Mouse (Mus musculus) Patski (cell line): ENCODE measurements around the gene Zan. TPM values are rescaled to one million over a fixed set of nuclear protein-coding genes. Genes with fewer than 3 reads are reported as not detected.
A peak's percentile ranks its signal among the peaks of the same experiment; 100 is the strongest.

Experiments
- ATAC-seq: fragments of 100-300 bp; one replicate; pipeline ENCODE4 v1.8.0; 2021
- CTCF ChIA-PET: fragments of 350-600 bp; sonication (Branson Sonifier 250); formaldehyde crosslinking; loops from one replicate; lab custom pipeline; 2022; ENCODE audit warnings: inconsistent platforms; lab: Charles Lee
- POLR2A ChIA-PET: fragments of 350-600 bp; sonication (Branson Sonifier 250); formaldehyde crosslinking; loops from one replicate; lab custom pipeline; 2022; ENCODE audit warnings: antibody characterized with exemption, inconsistent platforms; lab: Charles Lee
- DNase-seq: peaks from one replicate; pipeline ENCODE4 v3.0.0-alpha.2; 2011; ENCODE audit warnings: low read depth, low spot score
- H3K27me3 ChIP-seq: fragments of 371-371 bp; one replicate; pipeline ENCODE4 v1.5.1; 2021
- CTCF ChIP-seq: fragments of 100-300 bp; IDR thresholded peaks from one replicate; pipeline ENCODE4 v1.5.1; 2021
- in situ Hi-C: fragments of 300-500 bp; cut with MboI; formaldehyde crosslinking; loops from 3 replicates; pipeline ENCODE4 v1.11.1; 2018; ENCODE audit warnings: low pct_unique_long_range_greater_than_20kb, mixed read lengths
- polyA plus RNA-seq: library from polyadenylated mRNA; unstranded; gene quantifications from one replicate; pipeline ENCODE4 v1.2.3, GENCODE M21; 2021

Zan gene
- polyA plus RNA-seq, 1 experiment from 2014 or later, result 7.9 TPM

DNA sequence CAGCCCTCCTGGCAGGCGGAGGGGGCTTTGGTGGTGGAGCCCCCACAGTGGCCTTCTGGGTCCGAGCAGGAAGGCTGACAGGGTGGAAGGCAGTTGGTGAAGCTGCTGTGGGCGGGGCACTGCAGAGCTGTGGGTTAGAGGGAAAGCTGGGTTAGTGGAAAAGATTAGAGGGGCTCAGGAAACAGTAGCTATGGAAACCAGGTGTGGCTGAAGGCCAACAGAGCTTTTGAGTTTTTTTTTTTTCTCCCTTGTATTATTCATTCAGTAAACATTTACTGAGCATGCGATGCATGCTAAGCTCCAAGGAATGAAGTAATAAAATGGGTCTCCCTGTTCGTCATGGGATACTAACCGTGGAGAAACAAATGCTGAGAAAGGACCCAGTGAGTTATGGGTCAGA is 51.2 kb downstream of the Zan start:
- no peak for TF ChIP-seq CTCF
- H3K27me3 ChIP-seq, result no peaks in the 10 kb centered on the region
- ATAC-seq (peak; percentile 56), DNase-seq (peak; percentile 88)
- in situ Hi-C loops, result no loop called here
- POLR2A ChIA-PET, result interaction anchor here (0.8 kb wide), 1 partner anchor 51 kb away, joined by 3 read pairs; no protein-coding TSS in a partner anchor
- CTCF ChIA-PET, result interaction anchor here (0.9 to 2.1 kb wide), 5 partner anchors 11 to 76 kb away, joined by 3 to 6 read pairs (median 4); partner anchors contain the start of gene Pop7

DNA sequence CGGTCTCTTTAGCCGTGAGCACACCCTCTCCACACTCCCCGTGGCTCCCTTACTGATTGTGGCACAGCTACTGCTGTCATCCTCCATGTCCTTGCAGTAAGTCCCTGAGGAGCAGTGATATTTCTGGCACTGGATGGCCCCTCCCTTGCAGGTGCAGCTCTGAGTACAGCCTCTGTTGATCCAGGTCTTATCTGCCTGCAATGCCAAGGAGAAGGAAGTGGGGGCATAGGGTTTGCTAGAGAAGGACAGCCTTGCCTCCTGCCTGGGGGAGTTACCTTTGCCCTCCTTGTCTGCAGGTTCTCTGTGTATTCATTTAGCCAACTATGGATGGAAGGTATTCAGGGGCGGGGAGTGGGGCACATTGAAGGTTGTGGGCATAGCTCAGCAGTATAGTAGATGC is 57.0 kb downstream of the Zan start:
- ChIA-PET CTCF (no interaction called here), POLR2A (interaction anchor here (0.6 kb wide), 1 partner anchor 13 kb away, joined by 4 read pairs; no protein-coding TSS in a partner anchor)
- TF ChIP-seq CTCF, result no peak
- no peaks in the 10 kb centered on the region for H3K27me3 ChIP-seq
- in situ Hi-C loops, result loop anchor here (5.0 kb wide), 1 partner anchor 38 kb away; no protein-coding TSS in a partner anchor
- no peak for DNase-seq
- ATAC-seq, result no peak

DNA sequence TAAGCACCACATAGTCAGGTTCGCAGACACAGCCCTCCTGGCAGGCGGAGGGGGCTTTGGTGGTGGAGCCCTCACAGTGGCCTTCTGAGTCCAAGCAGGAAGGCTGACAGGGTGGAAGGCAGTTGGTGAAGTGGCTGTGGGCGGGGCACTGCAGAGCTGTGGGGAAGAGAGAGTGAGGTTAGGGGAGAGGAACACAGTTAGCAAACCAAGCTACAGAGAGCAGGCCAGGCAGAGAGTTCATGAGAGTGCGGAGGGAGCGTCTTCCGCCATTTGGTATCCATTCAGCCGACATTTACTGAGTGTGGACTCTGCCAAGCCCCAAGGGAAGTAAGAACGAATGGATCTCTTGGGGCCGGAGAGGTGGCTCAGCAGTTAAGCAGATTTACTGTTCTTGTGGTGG is 57.8 kb downstream of the Zan start:
- DNase-seq (no peak), ATAC-seq (no peak)
- ChIA-PET POLR2A (interaction anchor here (0.6 kb wide), 1 partner anchor 14 kb away, joined by 4 read pairs; no protein-coding TSS in a partner anchor), CTCF (no interaction called here)
- TF ChIP-seq CTCF, result no peak
- in situ Hi-C loops, result loop anchor here (5.0 kb wide), 1 partner anchor 37 kb away; no protein-coding TSS in a partner anchor
- no peaks in the 10 kb centered on the region for H3K27me3 ChIP-seq

DNA sequence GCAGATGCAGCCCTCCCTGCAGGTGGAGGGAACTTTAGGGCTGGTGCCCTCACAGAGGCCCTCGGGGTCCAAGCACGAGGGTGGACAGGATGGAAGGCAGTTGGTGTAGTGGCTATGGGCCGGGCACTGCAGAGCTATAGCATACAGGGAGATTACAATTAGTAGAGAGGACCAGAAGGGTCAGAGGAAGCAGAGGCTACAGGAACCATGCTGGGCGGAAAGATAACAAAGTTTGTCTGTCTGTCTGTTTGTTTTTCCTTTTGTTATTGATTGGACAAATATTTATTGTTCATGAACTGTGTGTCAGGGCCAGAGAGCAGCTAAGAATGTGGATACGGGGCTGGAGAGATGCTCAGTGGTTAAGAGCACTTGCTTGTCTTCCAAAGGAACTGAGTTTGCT is 62.6 kb downstream of the Zan start:
- H3K27me3 ChIP-seq, result no peaks in the 10 kb centered on the region
- ChIA-PET POLR2A (interaction anchor here (0.9 kb wide), 1 partner anchor 10 kb away, joined by 3 read pairs; no protein-coding TSS in a partner anchor), CTCF (interaction anchor here (0.8 to 0.9 kb wide), 2 partner anchors 11 to 18 kb away, joined by 3 to 4 read pairs; no protein-coding TSS in a partner anchor)
- in situ Hi-C loops, result no loop called here
- no peak for TF ChIP-seq CTCF
- DNase-seq, result no peak
- ATAC-seq, result no peak

DNA sequence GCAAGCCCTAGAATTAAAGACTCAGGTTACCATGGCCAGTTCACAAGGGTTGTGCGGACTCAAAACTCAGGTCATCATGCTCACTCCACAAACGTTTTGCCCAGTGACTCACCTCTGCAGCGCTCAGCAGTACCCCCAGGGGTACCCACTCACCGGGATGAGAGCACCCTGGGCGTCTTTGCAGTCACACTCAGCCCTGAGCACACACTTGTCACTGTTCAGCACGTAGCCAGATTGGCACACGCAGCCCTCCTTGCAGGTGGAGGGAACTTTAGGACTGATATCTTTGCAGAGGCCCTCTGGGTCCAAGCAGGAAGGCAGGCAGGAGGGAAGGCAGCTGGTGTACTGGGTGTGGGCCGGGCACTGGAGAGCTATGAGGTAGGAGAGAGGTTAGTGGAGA is 65.6 kb downstream of the Zan start:
- DNase-seq (no peak), ATAC-seq (no peak)
- no peak for TF ChIP-seq CTCF
- CTCF ChIA-PET, result interaction anchor here (1.0 kb wide), 1 partner anchor 11 kb away, joined by 3 read pairs; no protein-coding TSS in a partner anchor
- H3K27me3 ChIP-seq, result no peaks in the 10 kb centered on the region
- POLR2A ChIA-PET, result interaction anchor here (0.6 kb wide), 1 partner anchor 72 kb away, joined by 3 read pairs; no protein-coding TSS in a partner anchor
- in situ Hi-C loops, result no loop called here

DNA sequence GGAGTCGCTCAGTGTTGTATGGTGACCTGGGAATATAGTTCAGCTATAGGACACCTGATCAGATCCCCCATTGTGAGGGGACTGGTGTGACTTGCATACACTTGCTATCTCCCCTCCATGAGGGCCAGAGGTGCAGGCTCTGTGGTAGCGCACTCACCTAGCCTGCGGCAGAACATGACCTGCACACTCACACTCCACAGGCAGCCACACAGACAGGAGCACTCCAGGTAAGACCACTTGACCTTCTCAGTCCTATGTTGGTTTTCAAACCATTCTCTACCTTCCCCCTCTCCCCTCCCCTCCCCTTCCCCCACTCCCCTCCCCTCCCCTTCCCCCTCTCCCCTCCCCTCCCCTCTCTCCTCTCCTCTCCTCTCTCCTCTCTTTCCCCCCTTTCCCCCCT is 66.3 kb downstream of the Zan start:
- no peak for ATAC-seq
- no peak for DNase-seq
- TF ChIP-seq CTCF, result no peak
- no peaks in the 10 kb centered on the region for H3K27me3 ChIP-seq
- CTCF ChIA-PET, result no interaction called here
- POLR2A ChIA-PET, result no interaction called here
- in situ Hi-C loops, result no loop called here

DNA sequence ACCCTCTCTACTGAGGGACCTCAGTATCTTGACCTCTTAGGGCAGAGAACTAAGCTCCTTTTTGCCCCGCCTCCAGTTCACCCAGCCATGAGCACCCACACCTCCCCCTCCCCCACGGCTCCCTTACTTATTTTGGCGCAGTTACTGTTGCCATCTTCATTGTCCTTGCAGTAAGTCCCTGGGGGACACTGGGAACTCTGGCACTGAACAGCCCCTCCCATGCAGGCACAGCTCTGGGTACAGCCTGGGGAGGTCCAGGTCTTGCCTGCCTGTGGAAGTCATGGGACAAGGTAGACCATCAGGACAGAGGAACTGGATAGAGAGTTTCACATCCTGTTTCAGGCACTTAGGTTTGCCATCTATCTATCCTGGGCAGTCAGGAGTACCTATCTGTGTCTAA is 66.8 kb downstream of the Zan start:
- POLR2A ChIA-PET, result no interaction called here
- H3K27me3 ChIP-seq, result no peaks in the 10 kb centered on the region
- CTCF ChIA-PET, result no interaction called here
- in situ Hi-C loops, result no loop called here
- TF ChIP-seq CTCF, result no peak
- DNase-seq, result no peak
- ATAC-seq, result no peak

DNA sequence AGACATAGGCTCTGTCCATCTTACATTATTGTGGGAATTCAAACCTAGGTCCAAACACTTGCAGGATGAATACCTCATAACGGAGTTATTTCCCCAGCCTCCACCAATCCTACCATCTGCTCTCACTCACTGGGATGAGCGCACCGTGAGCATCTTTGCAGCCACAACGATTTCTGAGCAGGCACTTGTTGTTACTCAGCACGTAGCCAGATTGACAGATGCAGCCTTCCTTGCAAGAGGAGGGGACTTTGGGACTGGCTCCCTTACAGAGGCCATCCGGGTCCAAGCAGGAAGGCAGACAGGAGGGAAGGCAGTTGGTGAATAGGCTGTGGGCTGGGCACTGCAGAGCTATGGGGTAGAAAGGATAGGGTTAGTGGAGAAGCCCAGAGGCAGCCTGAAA is 67.4 kb downstream of the Zan start:
- CTCF ChIA-PET, result interaction anchor here (0.6 to 0.8 kb wide), 2 partner anchors 9 to 25 kb away, joined by 3 to 4 read pairs; no protein-coding TSS in a partner anchor
- H3K27me3 ChIP-seq, result no peaks in the 10 kb centered on the region
- in situ Hi-C loops, result no loop called here

DNA sequence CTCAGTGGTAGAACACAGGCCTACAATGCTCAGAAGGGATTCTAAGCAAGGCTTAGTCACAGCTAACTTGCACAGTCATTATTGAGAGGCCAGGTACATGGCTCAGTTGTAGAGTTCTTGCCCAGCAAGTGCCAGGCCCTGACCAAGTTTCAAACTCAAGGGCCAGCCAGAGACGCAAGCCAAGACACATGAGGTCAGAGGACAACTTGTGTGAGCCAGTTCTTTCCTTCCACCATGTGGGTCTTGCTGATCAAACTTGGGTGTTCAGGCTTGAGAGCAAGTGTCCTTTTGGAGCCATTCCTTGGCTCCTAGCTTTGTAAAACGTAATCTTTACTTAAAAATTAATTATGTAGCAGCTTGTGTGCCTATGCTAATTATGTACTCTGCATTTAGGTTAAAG is 72.8 kb downstream of the Zan start:
- DNase-seq (no peak), ATAC-seq (no peak)
- CTCF ChIA-PET, result no interaction called here
- TF ChIP-seq CTCF, result no peak
- in situ Hi-C loops, result no loop called here
- H3K27me3 ChIP-seq, result no peaks in the 10 kb centered on the region
- POLR2A ChIA-PET, result interaction anchor here (0.6 to 0.7 kb wide), 2 partner anchors 9 to 10 kb away, joined by 3 to 4 read pairs; no protein-coding TSS in a partner anchor

More for the DNA sequence above, 67.4 kb downstream of the Zan start:
- DNase-seq, result no peak
- ATAC-seq, result no peak
- TF ChIP-seq CTCF, result no peak
- POLR2A ChIA-PET, result no interaction called here

DNA sequence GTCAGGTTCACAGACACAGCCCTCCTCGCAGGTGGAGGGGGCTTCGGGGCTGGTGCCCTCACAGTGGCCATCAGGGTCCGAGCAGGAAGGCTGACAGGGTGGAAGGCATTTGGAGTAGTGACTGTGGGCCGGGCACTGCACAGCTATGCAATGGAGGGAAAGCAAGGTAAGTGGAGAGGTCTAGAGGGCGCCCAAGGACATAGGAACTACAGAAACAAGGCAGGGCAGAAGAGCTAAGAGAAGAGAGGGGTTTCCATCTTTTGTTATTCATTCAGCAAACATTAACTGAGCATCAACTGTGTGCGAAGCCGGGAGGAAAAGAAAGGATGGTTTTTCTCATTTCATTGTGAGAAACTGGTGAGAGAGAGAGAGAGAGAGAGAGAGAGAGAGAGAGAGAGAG is 82.4 kb downstream of the Zan start:
- DNase-seq (no peak), ATAC-seq (no peak)
- H3K27me3 ChIP-seq, result no peaks in the 10 kb centered on the region
- CTCF ChIA-PET, result interaction anchor here (0.9 to 2.0 kb wide), 4 partner anchors 14 to 107 kb away, joined by 3 to 5 read pairs (median 4); no protein-coding TSS in a partner anchor
- TF ChIP-seq CTCF, result no peak
- POLR2A ChIA-PET, result interaction anchor here (0.6 kb wide), 1 partner anchor 21 kb away, joined by 4 read pairs; no protein-coding TSS in a partner anchor
- in situ Hi-C loops, result no loop called here

DNA sequence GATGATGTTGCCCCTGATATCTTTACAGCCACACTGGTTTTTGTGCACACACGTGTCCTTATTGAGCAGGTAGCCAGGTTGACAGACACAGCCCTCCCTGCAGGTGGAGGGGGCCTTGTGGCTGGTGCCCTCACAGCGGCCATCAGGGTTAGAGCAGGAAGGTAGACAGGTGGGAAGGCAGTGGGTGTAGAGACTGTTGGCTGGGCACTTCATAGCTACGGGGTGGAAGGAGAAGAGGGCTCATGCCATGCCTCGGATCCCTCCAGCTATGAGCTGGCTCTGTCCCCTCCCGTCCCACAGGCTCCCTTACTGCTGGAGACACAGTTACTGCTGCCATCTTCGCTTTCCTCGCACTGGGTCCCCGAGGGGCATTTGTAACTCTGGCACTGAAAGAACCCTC is 85.2 kb downstream of the Zan start:
- ATAC-seq (no peak), DNase-seq (no peak)
- ChIA-PET CTCF (no interaction called here), POLR2A (interaction anchor here (0.9 to 1.2 kb wide), 2 partner anchors 16 to 110 kb away, joined by 3 read pairs; no protein-coding TSS in a partner anchor)
- no peaks in the 10 kb centered on the region for H3K27me3 ChIP-seq
- in situ Hi-C loops, result no loop called here
- no peak for TF ChIP-seq CTCF
